Mouse (Mus musculus): Measurements from ENCODE around the gene Sema4g.

DNA sequence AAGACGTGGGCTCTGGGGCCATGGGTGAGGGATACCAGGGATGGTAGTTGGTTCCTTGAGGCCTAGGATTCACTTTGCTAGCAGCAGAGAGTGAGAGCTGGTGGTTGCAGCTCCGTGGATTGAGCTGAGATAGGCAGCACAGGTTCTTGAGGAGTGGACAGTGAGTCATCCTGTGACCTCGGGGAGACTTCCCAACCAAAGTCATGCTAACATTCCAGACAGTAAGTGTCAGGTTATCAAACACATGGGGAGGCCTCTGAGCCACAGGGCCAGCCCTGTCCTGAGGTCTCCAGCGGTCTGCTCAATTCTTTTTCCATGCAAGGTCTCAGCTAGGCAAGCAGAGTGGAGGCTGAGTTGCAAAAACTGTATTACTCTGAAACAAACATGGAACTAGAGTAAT, 21.7 kb downstream of the Sema4g start:
- TF ChIP-seq POLR2A (IDR thresholded peaks at IDR 0.05; ENCODE audit: extremely low read depth, insufficient read depth, low read length) (no peak), CTCF (IDR thresholded peaks at IDR 0.05; ENCODE audit: low read depth, low read length) (no peak)
